Mouse (Mus musculus) adrenal gland, postnatal 10 days (tissue): ENCODE measurements around the gene Fshb. TPM values are rescaled to one million over a fixed set of nuclear protein-coding genes. Genes with fewer than 3 reads are reported as not detected.

ENCODE experiments used
- DNase-seq: peaks from one replicate; pipeline ENCODE4 v3.0.0; 2021; ENCODE audit warnings: mixed read lengths
- long read RNA-seq, 2 experiments: library from polyadenylated mRNA; stranded (forward); transcript quantifications; one replicate each; pipeline ENCODE4 v2.0.0; 2021
- total RNA-seq, 2 experiments: library from RNA; stranded (reverse); gene quantifications; 2 replicates each; pipeline ENCODE4 v1.2.3; 2021

Fshb gene
- total RNA-seq = not detected
- long read RNA-seq, experiment 1 = 0 reads
- long read RNA-seq, experiment 2 = 0 reads

- no peak for DNase-seq
Measured at GRCm38 (mm10) chr2:107059556-107059955, at the start of gene Fshb. Fshb (minus strand) TSS chr2:107059656.

GRCm38 (mm10) chr2:107084256-107084655, 24.8 kb upstream of the Fshb start:
- no peak for DNase-seq

GRCm38 (mm10) chr2:107083071-107083885, 23.8 kb upstream of the Fshb start:
- DNase-seq = peak; percentile 53

GRCm38 (mm10) chr2:107063260-107063659, 3.8 kb upstream of the Fshb start:
- DNase-seq = no peak

- no peak for DNase-seq
Measured at GRCm38 (mm10) chr2:107045955-107046354, 13.5 kb downstream of the Fshb start.

GRCm38 (mm10) chr2:107040816-107041215, 18.6 kb downstream of the Fshb start:
- no peak for DNase-seq

- no peak for DNase-seq
Measured at GRCm38 (mm10) chr2:107035980-107036379, 23.5 kb downstream of the Fshb start.

GRCm38 (mm10) chr2:107024694-107025093, 34.8 kb downstream of the Fshb start:
- no peak for DNase-seq

GRCm38 (mm10) chr2:107022713-107023112, 36.7 kb downstream of the Fshb start:
- DNase-seq = no peak

GRCm38 (mm10) chr2:107019331-107019730, 40.1 kb downstream of the Fshb start:
- no peak for DNase-seq

GRCm38 (mm10) chr2:107013161-107013560, 46.3 kb downstream of the Fshb start:
- no peak for DNase-seq

GRCm38 (mm10) chr2:107012318-107012717, 47.1 kb downstream of the Fshb start:
- DNase-seq = no peak

GRCm38 (mm10) chr2:107010160-107010559, 49.3 kb downstream of the Fshb start:
- DNase-seq = peak; percentile 7

GRCm38 (mm10) chr2:107006378-107006777, 53.1 kb downstream of the Fshb start:
- no peak for DNase-seq

Other genes with a start within 250 kb of the Fshb start
- gene Arl14ep, start 85.2 kb downstream of the Fshb start, total RNA-seq = 10 to 100 TPM; 26.8 to 32.7 TPM
- gene Kcna4, start 231.0 kb upstream of the Fshb start, total RNA-seq = under 1 TPM; 0.45 to 0.66 TPM